Mouse (Mus musculus) induced T-regulatory cell, adult 2 months (primary cell): ENCODE data around the gene Rbbp5.
A peak's percentile ranks its signal among the peaks of the same experiment; 100 is the strongest.

Experiments used
- DNase-seq: peaks from one replicate; pipeline ENCODE4 v3.0.0-alpha.2; 2012; ENCODE audit warnings: low read depth

The Rbbp5 gene

DNA sequence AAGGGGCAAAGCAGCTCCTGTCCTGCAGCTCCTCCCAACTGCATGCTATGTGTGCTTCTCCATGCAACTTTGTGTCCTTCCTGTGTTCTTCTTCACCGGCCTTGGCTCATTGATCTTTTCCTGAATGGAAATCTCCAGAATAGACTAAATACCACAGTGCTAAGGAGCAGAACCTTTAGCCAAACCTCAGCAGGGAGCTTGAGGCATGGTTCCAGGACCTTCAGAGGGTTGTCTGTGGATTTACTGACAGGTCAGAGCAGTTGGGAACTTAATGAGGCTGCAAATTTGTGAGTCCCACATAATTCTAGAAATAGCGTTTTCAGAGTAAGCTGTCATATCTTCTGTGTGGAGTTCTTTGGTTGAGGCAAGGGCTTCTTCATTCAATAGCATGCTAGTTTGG is 23.4 kb downstream of the Rbbp5 start:
- DNase-seq, result no peak

DNA sequence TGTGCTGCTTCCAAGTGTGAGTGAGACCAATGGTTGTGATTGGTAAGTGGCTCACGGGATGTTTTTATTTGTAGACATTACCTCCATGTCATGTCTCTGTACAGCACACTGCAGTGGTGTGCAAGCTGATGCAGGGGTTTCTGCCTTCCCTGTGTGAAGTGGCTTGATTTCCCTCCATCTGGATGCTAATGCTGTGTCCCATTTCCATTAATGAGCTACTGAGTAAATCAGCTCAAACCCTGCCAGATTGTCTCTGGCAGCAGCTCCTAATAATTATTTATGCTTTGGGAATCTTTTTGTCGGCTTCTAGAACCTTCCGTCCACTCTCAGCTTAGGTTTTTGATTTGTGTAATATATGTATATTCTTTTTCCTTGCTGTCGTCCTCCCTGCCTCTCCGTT is 28.0 kb downstream of the Rbbp5 start:
- DNase-seq, result no peak

DNA sequence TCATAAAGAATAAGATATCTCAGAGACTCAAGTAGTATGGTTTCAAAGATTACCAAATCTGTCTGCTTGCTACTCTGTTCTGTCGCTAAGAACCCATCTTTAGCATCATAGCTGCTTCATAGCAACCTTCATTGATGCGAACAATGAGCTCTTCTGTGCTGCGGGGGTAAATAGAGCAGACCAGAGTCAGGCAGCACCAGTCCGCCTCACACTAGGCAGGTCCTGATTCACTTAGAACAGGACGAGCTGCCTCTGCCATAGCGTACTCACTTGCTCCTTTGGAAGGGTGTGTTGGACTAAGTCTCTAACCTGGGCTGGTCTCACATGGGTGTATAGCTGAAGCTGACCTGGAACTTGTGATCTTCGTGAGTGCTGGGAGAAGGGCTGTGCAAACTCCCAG is 28.9 kb downstream of the Rbbp5 start, which contains the start of gene Tmem81:
Tmem81 (plus strand) TSS at position 173 of the 400 bp plus-strand sequence.
- no peak for DNase-seq

DNA sequence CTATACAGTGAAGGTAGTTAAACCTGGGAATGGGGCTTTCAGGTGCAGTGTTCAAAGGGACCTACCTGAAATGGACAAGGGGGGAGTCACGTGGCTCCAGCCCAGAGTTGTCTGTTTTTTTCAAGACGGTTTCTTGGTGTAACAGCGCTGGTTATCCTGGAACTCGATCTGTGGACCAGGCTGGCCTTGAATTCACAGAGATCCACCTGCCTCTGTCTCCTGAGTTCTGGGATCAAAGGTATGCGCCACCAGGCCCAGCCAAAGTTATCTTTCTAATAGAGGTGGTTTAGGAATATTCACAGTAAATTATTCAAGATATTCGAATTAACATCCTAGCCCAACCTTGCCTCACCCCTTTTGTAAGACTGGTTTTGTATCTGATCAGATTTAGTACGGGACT is 29.5 kb downstream of the Rbbp5 start:
- no peak for DNase-seq

DNA sequence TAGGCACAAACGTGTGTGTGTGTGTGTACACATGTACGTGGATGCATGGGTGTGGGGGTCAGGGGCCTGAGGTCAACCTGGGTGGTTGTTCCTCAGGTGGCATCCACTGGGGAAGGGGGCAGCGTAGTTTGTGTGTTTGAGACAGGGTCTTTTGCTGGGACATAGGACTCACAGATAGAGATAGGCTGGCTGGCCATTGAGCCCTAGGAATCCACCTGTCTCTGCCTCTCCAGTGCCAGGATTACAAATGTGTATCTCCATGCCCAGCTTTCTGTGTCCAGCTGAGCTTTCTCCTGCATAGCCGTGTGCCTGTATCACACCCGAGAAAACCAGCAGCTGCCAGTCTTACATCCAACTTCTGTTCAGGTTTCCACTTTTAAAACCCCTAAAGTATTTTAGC is 32.6 kb downstream of the Rbbp5 start:
- DNase-seq, result no peak

DNA sequence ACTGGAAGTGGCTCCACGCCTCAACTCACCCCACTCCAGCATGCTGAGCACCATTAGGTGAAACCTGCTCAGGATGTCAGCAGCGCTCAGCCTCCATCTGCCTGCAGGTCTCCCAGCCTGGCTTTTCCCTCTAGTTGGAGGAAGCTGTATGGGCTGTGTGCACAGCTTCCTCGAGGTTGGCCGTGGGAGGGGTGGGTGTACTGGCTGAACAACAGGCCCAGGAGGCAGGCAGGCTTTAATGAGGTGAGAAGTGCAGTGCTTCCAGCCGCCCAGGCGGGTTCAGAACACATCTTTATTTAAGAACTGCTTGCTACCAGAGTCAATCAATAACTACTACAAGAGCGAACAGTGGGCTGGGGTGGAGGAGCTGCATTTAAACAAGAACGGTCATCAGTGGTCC is 34.4 kb downstream of the Rbbp5 start:
- no peak for DNase-seq

DNA sequence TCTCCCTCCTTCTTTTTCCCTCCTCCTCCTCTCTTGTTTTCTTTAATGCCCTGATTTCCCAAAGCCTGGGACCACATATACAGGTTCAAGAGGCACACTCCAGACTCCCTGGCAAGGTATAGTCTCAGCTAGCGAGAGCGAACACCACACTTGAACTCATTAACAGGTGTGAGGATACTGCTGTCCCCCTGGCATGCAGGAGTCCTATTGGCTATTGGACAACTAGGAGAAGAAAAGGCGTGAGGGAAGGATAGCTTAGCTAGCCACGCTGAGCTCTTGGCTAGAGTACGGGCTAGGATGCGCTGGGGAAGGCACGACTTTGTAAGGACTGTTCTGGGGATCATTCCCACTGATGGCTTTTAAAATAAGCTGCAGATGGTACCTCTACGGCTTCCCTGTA is 34.9 kb downstream of the Rbbp5 start:
- no peak for DNase-seq

DNA sequence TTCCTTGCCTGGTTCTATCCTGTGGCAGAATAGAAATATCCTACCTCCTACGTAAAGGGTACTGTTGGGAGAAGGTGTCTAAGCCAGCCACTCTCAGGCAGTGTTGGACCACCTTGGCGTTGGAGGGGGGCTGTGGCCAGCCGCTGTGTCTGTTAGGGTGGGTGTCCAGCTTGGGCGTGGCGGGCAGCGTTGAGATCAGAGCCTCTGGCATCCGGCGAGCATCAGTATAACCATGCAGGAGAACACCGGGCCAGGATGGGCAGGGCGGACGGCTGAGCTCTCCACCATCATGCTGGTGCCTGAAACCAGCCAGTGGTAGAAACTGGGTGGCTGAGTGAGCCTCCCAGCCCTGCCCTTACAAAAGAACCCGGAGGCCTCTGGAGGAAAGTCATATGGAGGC is 38.2 kb downstream of the Rbbp5 start:
- no peak for DNase-seq

DNA sequence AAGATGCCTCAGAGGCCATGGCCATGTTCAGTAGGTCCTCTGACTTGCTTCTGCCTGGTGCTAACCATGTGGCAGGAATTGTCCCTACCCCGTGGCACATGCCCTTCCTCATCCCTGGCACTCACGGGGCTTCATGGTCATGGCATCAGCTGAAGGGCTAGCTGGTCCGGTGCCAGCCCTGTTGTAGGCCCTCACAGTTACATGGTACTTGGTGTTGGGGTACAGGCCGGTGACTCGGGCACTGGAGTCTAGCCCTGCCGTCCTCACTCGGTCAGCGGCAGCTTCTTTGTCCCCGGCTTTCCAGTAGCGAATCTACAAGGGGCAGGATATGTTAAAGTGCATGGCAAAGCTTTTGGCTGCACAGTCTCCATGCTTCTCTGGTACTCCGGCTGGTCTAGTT is 39.6 kb downstream of the Rbbp5 start:
- DNase-seq, result no peak

DNA sequence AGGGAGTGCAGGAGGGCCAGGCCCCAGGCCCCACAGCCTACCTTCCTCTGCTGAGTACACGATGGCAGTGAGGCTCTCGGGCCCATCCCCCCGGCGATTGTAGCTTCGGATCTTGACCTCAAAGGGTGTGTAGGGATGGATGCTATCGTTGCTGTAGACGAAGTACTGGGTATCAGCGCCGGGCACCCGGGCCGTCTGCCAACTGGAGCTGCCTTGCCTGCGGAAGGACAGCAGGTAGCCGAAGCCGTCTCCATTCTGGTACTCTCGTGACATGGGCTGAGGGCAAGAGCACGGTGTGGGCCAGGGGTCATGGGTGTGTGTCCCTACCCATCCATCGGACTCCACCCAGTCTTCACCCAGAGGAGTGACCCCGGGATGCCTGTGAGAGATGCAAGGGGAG is 41.5 kb downstream of the Rbbp5 start:
- DNase-seq, result no peak

DNA sequence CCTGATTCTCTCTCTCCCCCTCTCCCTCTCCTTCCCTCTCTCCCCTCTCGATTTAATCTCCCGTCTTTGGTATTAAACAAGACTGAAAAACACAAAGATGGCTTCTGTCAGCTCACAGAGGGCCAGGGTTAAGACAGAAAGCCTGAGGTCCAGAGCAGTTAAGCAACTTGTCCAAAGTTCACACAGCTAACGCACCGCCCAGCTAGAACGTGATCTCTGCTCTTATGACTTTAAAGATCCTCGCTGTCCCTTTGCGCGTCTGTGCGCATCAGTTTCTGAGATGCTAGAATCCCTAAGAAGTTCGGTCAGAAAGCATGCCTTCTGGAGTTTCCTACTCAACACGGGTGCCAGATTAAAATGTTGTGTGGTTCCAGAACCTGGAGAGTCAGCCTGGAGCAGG is 42.6 kb downstream of the Rbbp5 start:
- no peak for DNase-seq

DNA sequence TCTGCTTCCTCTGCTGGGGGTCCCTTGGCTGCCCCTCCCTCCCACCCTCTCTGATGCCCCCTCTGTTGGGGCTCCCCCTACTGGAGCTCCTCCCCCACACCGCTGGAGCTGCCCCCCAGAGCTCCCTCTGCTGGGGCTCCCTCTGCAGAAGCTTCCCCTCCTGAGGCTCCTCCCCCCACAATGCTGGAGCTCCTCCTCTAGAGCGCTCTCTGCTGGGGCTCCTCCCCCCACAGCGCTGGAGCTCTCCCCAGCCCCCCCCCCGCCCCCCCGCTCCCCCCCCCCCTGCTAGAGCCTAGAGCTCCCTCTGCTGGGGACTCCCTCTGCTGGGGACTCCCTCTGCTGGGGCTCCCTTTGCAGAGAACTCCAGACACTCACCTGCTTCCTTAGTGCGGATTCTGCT is 43.6 kb downstream of the Rbbp5 start:
- DNase-seq, result peak; percentile 53

DNA sequence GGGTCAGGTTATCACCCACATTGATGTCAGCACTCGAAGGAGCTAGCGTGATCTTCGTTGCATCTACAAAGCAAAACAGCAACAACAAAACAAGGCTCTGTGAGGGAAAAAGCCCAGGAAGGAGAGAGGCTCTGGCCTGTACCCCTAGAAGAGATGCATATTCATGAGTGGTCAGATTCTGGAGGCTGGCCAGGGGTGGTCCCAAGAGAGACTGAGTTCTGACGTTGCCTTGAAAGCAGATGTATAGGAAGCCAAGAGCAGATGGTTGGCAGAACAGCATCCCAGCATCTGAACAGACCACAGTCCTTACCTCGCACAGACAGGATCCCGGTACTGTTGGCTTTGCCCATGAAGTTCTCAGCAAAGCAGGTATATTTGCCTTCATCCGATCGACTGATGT is 45.9 kb downstream of the Rbbp5 start:
- no peak for DNase-seq

DNA sequence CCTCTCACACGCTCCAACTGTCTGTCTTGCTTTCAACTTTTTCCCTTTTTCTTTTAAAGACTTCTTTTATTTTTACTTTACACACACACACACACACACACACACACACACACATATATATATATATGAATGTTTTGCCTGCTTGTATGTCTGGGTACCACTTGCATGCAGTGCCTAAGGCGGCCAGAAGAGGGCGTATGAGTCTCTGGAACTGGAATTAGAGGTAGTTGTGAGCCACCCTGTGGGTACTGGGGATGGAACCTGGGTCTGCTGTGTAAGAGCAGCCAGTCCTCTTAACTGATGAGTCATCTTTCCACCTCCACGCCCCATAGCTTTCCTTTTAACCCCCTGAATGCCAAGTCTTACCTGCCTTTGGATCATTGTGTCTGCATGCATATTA is 46.8 kb downstream of the Rbbp5 start:
- peak; percentile 65 for DNase-seq

DNA sequence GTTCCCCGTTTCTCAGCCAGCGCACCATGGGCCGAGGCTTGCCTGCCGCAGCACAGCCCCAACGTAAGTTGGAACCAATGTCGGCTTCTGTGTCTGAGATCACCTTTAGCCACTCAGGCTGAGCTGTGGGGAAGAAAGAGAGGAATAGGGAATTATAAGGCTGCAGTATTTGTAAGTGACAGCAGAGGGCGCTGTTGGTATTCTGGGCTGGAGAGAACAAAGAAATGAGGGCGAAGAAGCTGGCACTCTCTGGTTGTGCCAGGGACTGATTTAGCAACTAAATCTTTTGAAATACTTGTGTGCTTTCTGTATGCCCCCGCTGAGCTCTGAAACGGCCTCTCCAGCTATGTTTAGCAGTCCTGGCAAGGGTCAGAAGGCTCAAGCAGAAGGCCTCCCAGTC is 48.7 kb downstream of the Rbbp5 start:
- DNase-seq, result peak; percentile 67

DNA sequence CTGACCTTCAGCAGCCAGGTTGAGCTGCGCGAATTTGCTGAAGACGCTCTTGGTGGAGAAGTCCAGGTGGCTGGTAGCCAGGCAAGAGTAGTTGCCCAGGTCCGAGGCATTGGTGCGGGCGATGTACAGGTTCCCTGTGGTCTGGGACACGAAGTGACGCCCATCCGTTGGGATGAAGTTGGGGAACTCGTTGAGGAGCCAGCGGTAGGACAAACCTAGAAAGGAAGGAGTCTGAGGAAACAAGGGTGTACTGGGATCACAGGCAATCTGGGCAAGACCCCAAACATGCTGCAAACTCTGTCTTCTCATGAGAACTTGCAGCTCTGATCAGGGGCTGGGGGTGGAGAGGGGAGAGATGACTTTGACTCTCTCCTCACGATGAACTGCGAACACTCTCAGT is 50.9 kb downstream of the Rbbp5 start:
- no peak for DNase-seq

DNA sequence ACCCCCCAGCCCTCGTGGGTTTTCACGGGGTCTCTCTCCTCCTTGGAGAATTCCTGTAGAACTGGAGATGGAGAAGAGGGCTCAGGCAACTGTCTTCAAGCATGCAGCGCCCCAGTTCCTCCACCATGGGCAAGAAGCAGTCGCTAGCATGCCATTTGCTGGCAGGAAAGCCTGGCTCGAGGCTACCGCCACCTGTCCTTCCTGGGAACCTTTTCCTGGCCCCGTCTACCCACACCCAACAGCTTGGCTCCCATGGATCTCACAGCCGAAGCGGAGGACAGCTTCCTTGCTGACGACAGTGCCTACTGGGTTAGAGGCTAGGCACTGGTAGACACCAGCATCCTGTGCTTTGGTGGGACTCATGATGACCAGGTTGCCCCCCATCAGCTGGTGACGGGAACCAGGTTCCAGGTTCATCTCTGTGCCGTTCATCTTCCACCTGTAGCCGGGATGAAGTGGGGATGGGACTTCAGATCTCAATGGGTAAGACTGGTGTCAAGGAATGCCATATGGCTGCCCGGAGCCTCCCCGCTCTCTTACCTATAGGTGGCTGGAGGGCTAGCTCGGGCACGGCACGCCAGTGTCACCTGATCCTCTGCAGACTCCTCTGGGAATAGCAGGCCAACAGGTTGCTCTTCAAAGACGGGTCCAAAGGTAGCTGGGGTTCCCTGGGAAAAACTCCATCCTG is 51.6 kb downstream of the Rbbp5 start:
- DNase-seq, result no peak

DNA sequence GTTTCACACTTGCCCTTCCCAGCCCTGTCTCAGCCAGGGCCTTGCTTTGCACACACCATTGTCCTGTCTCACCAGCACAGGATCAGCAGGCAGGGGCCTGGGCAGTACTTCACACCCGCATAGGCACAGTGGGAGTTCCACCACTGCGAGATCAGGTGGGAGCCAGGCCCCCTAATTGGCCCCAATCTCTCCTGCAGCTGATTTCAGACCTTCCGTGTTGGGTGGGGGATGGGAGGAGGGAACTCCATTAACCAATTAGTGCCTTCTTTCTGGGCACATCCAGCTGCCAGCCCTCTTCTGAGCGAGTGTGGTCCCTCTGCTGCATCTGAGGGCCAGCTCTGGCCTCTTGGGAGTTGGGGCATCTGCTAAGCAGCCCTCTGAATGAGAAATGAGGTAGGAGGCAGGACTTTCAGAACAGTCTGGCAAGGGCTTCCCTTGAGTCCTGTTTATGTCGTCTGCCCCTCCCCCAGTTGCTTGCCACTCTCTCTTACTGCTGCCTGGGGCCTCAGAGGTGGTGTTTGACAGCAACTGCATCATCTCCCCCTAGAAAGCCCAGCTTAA is 53.5 kb downstream of the Rbbp5 start:
- DNase-seq, result no peak

DNA sequence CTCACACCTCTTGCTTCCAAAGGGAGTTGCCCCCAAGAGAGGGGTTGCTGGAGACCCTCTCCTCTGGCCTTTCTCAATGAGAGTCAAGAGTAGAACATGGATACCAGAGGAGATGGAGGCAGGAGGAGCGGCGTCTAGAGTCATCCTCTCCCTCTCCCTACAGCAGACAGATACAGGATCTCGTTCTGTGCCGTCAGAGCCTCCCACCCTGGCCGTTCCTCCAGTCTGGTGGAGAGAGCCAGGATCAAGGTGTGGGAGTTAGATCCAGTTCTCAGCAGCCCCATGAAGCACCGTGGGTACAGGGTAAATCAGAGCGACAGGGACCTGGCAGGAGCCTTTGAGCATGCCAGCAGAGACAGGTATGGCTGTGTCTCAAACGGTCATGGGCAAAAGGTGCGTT is 55.4 kb downstream of the Rbbp5 start:
- DNase-seq, result no peak

DNA sequence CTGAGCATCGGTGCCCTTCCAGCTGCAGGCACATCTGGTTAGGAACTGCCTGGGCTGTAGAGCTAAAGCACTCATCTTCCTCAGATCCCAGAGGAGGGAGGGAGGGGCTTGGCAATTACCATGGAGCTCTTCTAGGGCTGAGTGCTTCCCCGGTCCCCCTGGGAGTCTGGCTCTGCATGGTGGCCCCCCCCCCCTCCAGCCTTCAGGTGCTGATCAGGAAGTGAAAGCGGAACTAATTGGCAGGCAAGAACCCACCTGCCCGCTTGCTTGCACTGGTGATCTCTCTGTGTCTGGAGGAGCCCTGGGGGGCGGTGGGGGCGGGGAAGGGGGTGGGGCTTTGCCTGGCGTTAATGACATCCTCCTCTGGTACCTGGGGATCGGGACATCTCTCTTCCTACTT is 56.7 kb downstream of the Rbbp5 start:
- no peak for DNase-seq

DNA sequence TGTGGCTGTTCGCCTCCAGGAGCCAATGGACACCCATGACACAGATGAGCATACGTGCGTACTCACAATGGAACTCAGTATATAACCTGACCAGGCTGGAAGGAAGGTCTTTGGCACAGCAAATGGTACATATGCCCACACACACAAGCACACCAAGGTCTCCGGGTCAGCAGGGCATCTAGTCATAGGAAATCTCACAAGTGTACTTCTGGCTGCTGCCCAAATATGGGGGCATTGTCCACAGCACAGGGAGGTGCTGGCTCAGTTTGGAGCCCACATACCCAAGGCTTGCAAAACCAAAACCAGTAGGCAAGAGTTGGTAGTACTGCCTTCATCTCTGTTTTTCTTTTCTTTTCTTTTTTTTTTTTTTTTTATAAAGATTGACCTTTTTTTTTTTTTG is 58.4 kb downstream of the Rbbp5 start:
- DNase-seq, result no peak

DNA sequence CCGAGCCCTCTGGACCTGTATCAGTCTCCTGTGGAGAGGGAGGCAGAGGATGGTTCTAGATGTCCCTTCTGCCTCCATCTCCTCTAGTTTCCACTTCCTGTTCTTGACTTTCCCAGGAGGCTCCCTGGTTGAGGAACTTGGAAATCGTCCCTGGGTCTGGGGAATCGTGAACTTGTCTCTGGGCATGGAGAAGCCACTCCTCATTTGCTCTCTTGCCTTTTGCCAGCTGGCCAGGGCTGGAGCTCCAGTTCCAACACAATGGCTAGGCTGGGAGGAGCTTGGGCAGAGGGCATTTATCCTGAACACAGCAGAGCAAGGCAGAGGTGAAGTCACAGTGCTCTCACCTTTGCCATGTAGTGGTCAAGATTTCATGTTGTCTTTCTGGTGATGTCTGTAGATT is 59.3 kb downstream of the Rbbp5 start:
- DNase-seq, result no peak

DNA sequence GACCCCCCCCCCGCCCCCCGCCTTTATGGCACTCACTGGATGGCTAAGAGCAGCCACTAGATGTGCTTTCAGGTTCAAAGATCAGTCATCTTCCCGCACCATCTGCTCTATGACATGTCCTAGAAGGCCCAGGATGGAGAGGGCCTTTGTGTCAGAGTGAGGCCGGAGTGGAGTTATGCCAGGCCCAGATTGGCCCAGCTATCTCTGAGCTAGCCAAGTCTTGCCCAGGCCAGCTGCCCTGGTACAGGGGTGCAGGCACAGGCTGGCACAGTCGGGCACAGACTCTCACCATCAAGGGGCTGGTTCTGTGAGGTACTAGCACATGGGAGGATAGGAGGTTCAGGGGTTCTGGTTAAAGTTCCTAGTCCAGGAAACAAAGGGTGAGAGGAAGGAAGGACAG is 60.6 kb downstream of the Rbbp5 start:
- DNase-seq, result no peak

DNA sequence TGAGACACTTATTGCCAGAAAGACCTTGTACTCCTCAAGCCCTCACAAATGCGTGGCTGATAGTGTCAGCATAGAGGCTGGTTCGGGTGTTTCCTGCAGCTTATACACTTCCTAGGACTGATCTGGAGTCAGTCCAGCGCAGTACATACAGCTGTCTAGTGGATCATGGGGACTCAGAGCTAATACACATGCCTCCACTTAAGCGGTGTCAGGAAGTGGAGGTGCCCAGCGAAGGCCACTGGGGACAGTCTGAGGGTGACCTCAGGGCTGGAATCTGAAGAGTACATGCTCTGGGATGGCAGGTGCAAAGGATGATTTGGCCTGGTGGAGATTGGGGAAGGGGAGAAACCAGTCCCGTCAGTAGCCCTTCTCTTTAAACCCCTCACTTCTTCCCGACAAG is 63.5 kb downstream of the Rbbp5 start:
- DNase-seq, result no peak
